Mouse (Mus musculus) lung, embryonic 15.5 days (tissue): ENCODE data around the gene Tm4sf5. TPM values are rescaled to one million over a fixed set of nuclear protein-coding genes. Genes with fewer than 3 reads are reported as not detected.
"Not testable (repeated sequence)": the region's sequence is repeated elsewhere in the genome, so short reads cannot be mapped to it uniquely, and the experiment has no call there.

ENCODE experiments used
- ATAC-seq: fragments of 200-750 bp; cut with Nextera tagmentation; 2 replicates; pipeline ENCODE4 v1.8.0; 2017; ENCODE audit warnings: moderate number of reproducible peaks, borderline replicate concordance; ENCODE audit not compliant: low FRiP score, low TSS enrichment; ENCODE audit errors: extremely low read depth
- H3K27ac ChIP-seq: fragments of 300-500 bp; sonication (generic); 2 replicates; pipeline ENCODE4 v1.5.1; 2015; ENCODE audit warnings: moderate library complexity, mild to moderate bottlenecking, inconsistent platforms
- H3K27me3 ChIP-seq: fragments of 300-500 bp; sonication (generic); 2 replicates; pipeline ENCODE4 v1.6.1; 2015; ENCODE audit warnings: inconsistent platforms
- H3K36me3 ChIP-seq: fragments of 300-500 bp; sonication (generic); 2 replicates; pipeline ENCODE4 v1.6.1; 2015; ENCODE audit warnings: inconsistent platforms
- H3K4me1 ChIP-seq: fragments of 300-500 bp; sonication (generic); 2 replicates; pipeline ENCODE4 v1.6.1; 2015; ENCODE audit warnings: inconsistent platforms
- H3K4me2 ChIP-seq: fragments of 300-500 bp; sonication (generic); 2 replicates; pipeline ENCODE4 v1.6.1; 2015; ENCODE audit warnings: inconsistent platforms, mild to moderate bottlenecking, moderate library complexity
- H3K4me3 ChIP-seq: fragments of 300-500 bp; sonication (generic); 2 replicates; pipeline ENCODE4 v1.5.1; 2015; ENCODE audit warnings: mild to moderate bottlenecking, inconsistent platforms
- H3K9ac ChIP-seq: fragments of 300-500 bp; sonication (generic); 2 replicates; pipeline ENCODE4 v1.6.1; 2015; ENCODE audit warnings: inconsistent platforms
- H3K9me3 ChIP-seq: fragments of 300-500 bp; sonication (generic); 2 replicates; pipeline ENCODE4 v1.6.1; 2016; ENCODE audit warnings: inconsistent platforms
- WGBS: fragments of 180-500 bp; shearing (Covaris S2); methylation state at CpG from one replicate; pipeline ENCODE4 v1.1.7; 2015; 5-methylcytosine and 5-hydroxymethylcytosine counted together
- polyA plus RNA-seq: library from polyadenylated mRNA; unstranded; fragments of >200 nt; fragmentation: Nextera tagmentation; extraction: Ambion mirVana; gene quantifications from 2 replicates; pipeline ENCODE4 v1.2.1, GENCODE M21; 2015

The Tm4sf5 gene
- polyA plus RNA-seq, 1 experiment from 2014 or later: 1.8 TPM

- Histone ChIP-seq H3K27ac (no peak overlapping the region), H3K36me3 (peaks cover 29% of the 10 kb centered on the region), H3K27me3 (no peaks in the 10 kb centered on the region), H3K4me3 (peak overlapping the region; percentile 72), H3K4me1 (peaks cover 14% of the 10 kb centered on the region), H3K9ac (peak overlapping the region; percentile 64), H3K9me3 (no peaks in the 10 kb centered on the region), H3K4me2 (peak overlapping the region; percentile 80)
- ATAC-seq: no peak
- WGBS: 1% methylated on average over 12 of the region's 12 CpGs
These were observed 20.7 kb downstream of the Tm4sf5 start for GRCm38 (mm10) chr11:70525726-70526125.

- Histone ChIP-seq H3K9ac (peak overlapping the region; percentile 64), H3K4me2 (peak overlapping the region; percentile 80), H3K4me3 (peak overlapping the region; percentile 72), H3K4me1 (peaks cover 14% of the 10 kb centered on the region), H3K27ac (no peak overlapping the region), H3K9me3 (no peaks in the 10 kb centered on the region), H3K27me3 (no peaks in the 10 kb centered on the region), H3K36me3 (peaks cover 29% of the 10 kb centered on the region)
- ATAC-seq: no peak
- 86% methylated on average over 12 of the region's 12 CpGs for WGBS
These were observed 21.2 kb downstream of the Tm4sf5 start for GRCm38 (mm10) chr11:70526211-70526610.

- H3K4me2 ChIP-seq: no peak overlapping the region
- no peaks in the 10 kb centered on the region for H3K9me3 ChIP-seq
- peaks cover 29% of the 10 kb centered on the region for H3K36me3 ChIP-seq
- WGBS: 78% methylated on average over 7 of the region's 7 CpGs
- no peaks in the 10 kb centered on the region for H3K27me3 ChIP-seq
- no peak for ATAC-seq
- no peak overlapping the region for H3K9ac ChIP-seq
- peaks cover 14% of the 10 kb centered on the region for H3K4me1 ChIP-seq
- no peak overlapping the region for H3K4me3 ChIP-seq
- H3K27ac ChIP-seq: no peak overlapping the region
These were observed 23.6 kb downstream of the Tm4sf5 start for GRCm38 (mm10) chr11:70528610-70529009.

GRCm38 (mm10) chr11:70531065-70531464 is 26.0 kb downstream of the Tm4sf5 start:
- H3K9ac ChIP-seq, ATAC-seq, H3K4me2 ChIP-seq, H3K4me1 ChIP-seq, H3K4me3 ChIP-seq, H3K9me3 ChIP-seq, H3K27ac ChIP-seq, H3K27me3 ChIP-seq: not testable (repeated sequence)
- H3K36me3 ChIP-seq: peaks cover 29% of the 10 kb centered on the region
- WGBS: 74% methylated on average over 2 of the region's 2 CpGs

- no peak within 1 kb of the TSS for H3K4me3 ChIP-seq
- no peak for ATAC-seq
- 83% methylated on average over 6 of the region's 6 CpGs for WGBS
These were observed 27.8 kb downstream of the Tm4sf5 start, which contains the start of gene Gm40193 for GRCm38 (mm10) chr11:70532839-70533238. Gm40193 (minus strand) TSS chr11:70532939.

GRCm38 (mm10) chr11:70539423-70539822 is 34.4 kb downstream of the Tm4sf5 start:
- Histone ChIP-seq H3K4me3 (peak overlapping the region; percentile 59), H3K27me3 (no peaks in the 10 kb centered on the region), H3K9me3 (no peaks in the 10 kb centered on the region), H3K4me1 (peaks cover 6% of the 10 kb centered on the region; the same call in 1 of the 2 replicates), H3K4me2 (peak overlapping the region; percentile 69), H3K9ac (peak overlapping the region; percentile 54; the same call in 1 of the 2 replicates), H3K27ac (0 out of 2 replicates have a peak overlapping the region, but pooled peaks have one; percentile 11), H3K36me3 (no peaks in the 10 kb centered on the region)
- no peak for ATAC-seq
- 15% methylated on average over 9 of the region's 9 CpGs for WGBS

More at GRCm38 (mm10) chr11:70532839-70533238, 27.8 kb downstream of the Tm4sf5 start, which contains the start of gene Gm40193:
- H3K27me3 ChIP-seq: no peaks in the 10 kb centered on the region
- H3K9ac ChIP-seq: no peak within 1 kb of the TSS
- no peak within 1 kb of the TSS for H3K4me2 ChIP-seq
- no peaks in the 10 kb centered on the region for H3K4me1 ChIP-seq
- H3K9me3 ChIP-seq: no peaks in the 10 kb centered on the region
- peaks cover 11% of the 10 kb centered on the region for H3K36me3 ChIP-seq
- no peak within 1 kb of the TSS for H3K27ac ChIP-seq

GRCm38 (mm10) chr11:70539877-70540587 is 35.0 kb downstream of the Tm4sf5 start, which contains the start of gene Pld2:
Pld2 (plus strand) TSS chr11:70540064.
- Histone ChIP-seq H3K4me2 (peak within 1 kb of the TSS; percentile 69), H3K36me3 (no peaks in the 10 kb centered on the region), H3K4me3 (peak within 1 kb of the TSS; percentile 59), H3K9me3 (no peaks in the 10 kb centered on the region), H3K27me3 (no peaks in the 10 kb centered on the region), H3K4me1 (peaks cover 6% of the 10 kb centered on the region; the same call in 1 of the 2 replicates), H3K9ac (peak within 1 kb of the TSS; percentile 54), H3K27ac (peak within 1 kb of the TSS; percentile 76)
- peak; percentile 97 for ATAC-seq
- WGBS: under 1% methylated on average over 64 of the region's 65 CpGs

- Histone ChIP-seq H3K27me3 (no peaks in the 10 kb centered on the region), H3K4me2 (peak overlapping the region; percentile 69), H3K4me3 (peak overlapping the region; percentile 59), H3K9me3 (no peaks in the 10 kb centered on the region), H3K27ac (no peak overlapping the region), H3K9ac (peak overlapping the region; percentile 54; the same call in 1 of the 2 replicates), H3K4me1 (peaks cover 6% of the 10 kb centered on the region; the same call in 1 of the 2 replicates), H3K36me3 (no peaks in the 10 kb centered on the region)
- 87% methylated on average over 7 of the region's 7 CpGs for WGBS
- no peak for ATAC-seq
These were observed 35.9 kb downstream of the Tm4sf5 start for GRCm38 (mm10) chr11:70540928-70541327.

- WGBS: 70% methylated on average over 5 of the region's 5 CpGs
- Histone ChIP-seq H3K4me3 (no peak overlapping the region), H3K9me3 (no peaks in the 10 kb centered on the region), H3K27me3 (no peaks in the 10 kb centered on the region), H3K4me2 (0 out of 2 replicates have a peak overlapping the region, but pooled peaks have one; percentile 69), H3K4me1 (peaks cover 6% of the 10 kb centered on the region; the same call in 1 of the 2 replicates), H3K27ac (no peak overlapping the region), H3K9ac (no peak overlapping the region), H3K36me3 (no peaks in the 10 kb centered on the region)
- no peak for ATAC-seq
These were observed 36.4 kb downstream of the Tm4sf5 start for GRCm38 (mm10) chr11:70541415-70541814.

GRCm38 (mm10) chr11:70544496-70544895 is 39.5 kb downstream of the Tm4sf5 start:
- peaks cover 6% of the 10 kb centered on the region; the same call in 1 of the 2 replicates for H3K4me1 ChIP-seq
- no peak for ATAC-seq
- no peak overlapping the region for H3K9ac ChIP-seq
- H3K4me3 ChIP-seq: no peak overlapping the region
- WGBS: 54% methylated on average over 7 of the region's 7 CpGs
- H3K27ac ChIP-seq: no peak overlapping the region
- no peaks in the 10 kb centered on the region for H3K27me3 ChIP-seq
- H3K9me3 ChIP-seq: no peaks in the 10 kb centered on the region
- no peaks in the 10 kb centered on the region for H3K36me3 ChIP-seq
- H3K4me2 ChIP-seq: no peak overlapping the region

- Histone ChIP-seq H3K27ac (no peak overlapping the region), H3K9me3 (no peaks in the 10 kb centered on the region), H3K36me3 (no peaks in the 10 kb centered on the region; the same call in 1 of the 2 replicates), H3K9ac (no peak overlapping the region), H3K27me3 (no peaks in the 10 kb centered on the region), H3K4me3 (no peak overlapping the region), H3K4me2 (no peak overlapping the region), H3K4me1 (no peaks in the 10 kb centered on the region)
- WGBS: 85% methylated on average over 8 of the region's 8 CpGs
- ATAC-seq: no peak
These were observed 46.5 kb downstream of the Tm4sf5 start for GRCm38 (mm10) chr11:70551526-70551925.

GRCm38 (mm10) chr11:70553940-70554339 is 48.9 kb downstream of the Tm4sf5 start:
- Histone ChIP-seq H3K9me3 (no peaks in the 10 kb centered on the region), H3K27me3 (no peaks in the 10 kb centered on the region), H3K4me1 (no peaks in the 10 kb centered on the region), H3K4me3 (no peak overlapping the region), H3K4me2 (no peak overlapping the region), H3K9ac (no peak overlapping the region), H3K27ac (no peak overlapping the region), H3K36me3 (no peaks in the 10 kb centered on the region; the same call in 1 of the 2 replicates)
- ATAC-seq: 0 out of 2 replicates have a peak, but pooled peaks have one; percentile 8
- 15% methylated on average over 6 of the region's 7 CpGs for WGBS
